Mouse (Mus musculus) kidney, postnatal 0 days (tissue): Measurements from ENCODE around the gene Fbxw8. TPM values are rescaled to one million over a fixed set of nuclear protein-coding genes. Genes with fewer than 3 reads are reported as not detected.

Experiments used
- ATAC-seq: fragments of 200-750 bp; cut with Nextera tagmentation; replicated peaks from 2 replicates; pipeline ENCODE4 v1.8.0; 2017; ENCODE audit warnings: low read depth, moderate number of reproducible peaks, moderate TSS enrichment, moderate library complexity; ENCODE audit not compliant: low FRiP score
- DNase-seq: peaks from one replicate; pipeline ENCODE4 v3.0.0-alpha.2; 2016; ENCODE audit warnings: low spot score
- H3K27ac ChIP-seq: fragments of 300-500 bp; sonication (generic); 2 replicates; pipeline ENCODE4 v1.5.1; 2014; ENCODE audit warnings: mild to moderate bottlenecking
- H3K27me3 ChIP-seq: fragments of 300-500 bp; sonication (generic); 2 replicates; pipeline ENCODE4 v1.6.1; 2014; ENCODE audit warnings: low read length, mixed read lengths; ENCODE audit not compliant: insufficient read depth
- H3K36me3 ChIP-seq: fragments of 300-500 bp; sonication (generic); 2 replicates; pipeline ENCODE4 v1.6.1; 2014; ENCODE audit warnings: low read length, mixed read lengths; ENCODE audit not compliant: insufficient read depth
- H3K4me1 ChIP-seq: fragments of 300-500 bp; sonication (generic); replicated peaks from 2 replicates; pipeline ENCODE4 v1.6.1; 2014; ENCODE audit warnings: antibody characterized with exemption, low read length, mixed read lengths; ENCODE audit not compliant: insufficient read depth
- H3K4me2 ChIP-seq: fragments of 300-500 bp; sonication (generic); 2 replicates; pipeline ENCODE4 v1.6.1; 2014; ENCODE audit warnings: mild to moderate bottlenecking, low read length, moderate library complexity, mixed read lengths
- H3K4me3 ChIP-seq: fragments of 300-500 bp; sonication (generic); replicated peaks from 2 replicates; pipeline ENCODE4 v1.5.1; 2014; ENCODE audit warnings: low read depth, low read length
- H3K9ac ChIP-seq: fragments of 300-500 bp; sonication (generic); 2 replicates; pipeline ENCODE4 v1.6.1; 2014; ENCODE audit warnings: low read depth, low read length
- H3K9me3 ChIP-seq: fragments of 300-500 bp; sonication (generic); replicated peaks from 2 replicates; pipeline ENCODE4 v1.6.1; 2016; ENCODE audit warnings: low read length, inconsistent platforms, mixed read lengths
- CTCF ChIP-seq: IDR thresholded peaks from 2 replicates; pipeline ENCODE4 v1.5.1; 2016; ENCODE audit warnings: antibody characterized with exemption, low read depth, mild to moderate bottlenecking, moderate library complexity
- WGBS: fragments of 180-500 bp; shearing (Covaris S2); extraction: QIAGEN DNeasy Blood & Tissue Kit; methylation state at CpG from one replicate; pipeline ENCODE4 v1.1.7; 2014; 5-methylcytosine and 5-hydroxymethylcytosine counted together
- polyA plus RNA-seq: library from polyadenylated mRNA; unstranded; fragments of >200 nt; fragmentation: Nextera tagmentation; extraction: Ambion mirVana; gene quantifications from 2 replicates; pipeline ENCODE4 v1.2.1, GENCODE M21; 2015

Fbxw8 gene
- polyA plus RNA-seq, 1 experiment from 2014 or later, result 24.7 TPM

- Histone ChIP-seq H3K27me3 (no peaks in the 10 kb centered on the region), H3K36me3 (no peaks in the 10 kb centered on the region), H3K9me3 (no peaks in the 10 kb centered on the region), H3K4me3 (no peak overlapping the region), H3K27ac (no peak overlapping the region), H3K4me1 (0 out of 2 replicates have a peak, but pooled peaks cover 7% of the 10 kb centered on the region), H3K9ac (no peak overlapping the region), H3K4me2 (no peak overlapping the region)
- ATAC-seq (no peak), DNase-seq (no peak)
- 44% methylated on average over 12 of the region's 12 CpGs for WGBS
- no peak for TF ChIP-seq CTCF
These were observed 116.0 kb downstream of the Fbxw8 start for GRCm38 (mm10) chr5:118039241-118039668.

DNA sequence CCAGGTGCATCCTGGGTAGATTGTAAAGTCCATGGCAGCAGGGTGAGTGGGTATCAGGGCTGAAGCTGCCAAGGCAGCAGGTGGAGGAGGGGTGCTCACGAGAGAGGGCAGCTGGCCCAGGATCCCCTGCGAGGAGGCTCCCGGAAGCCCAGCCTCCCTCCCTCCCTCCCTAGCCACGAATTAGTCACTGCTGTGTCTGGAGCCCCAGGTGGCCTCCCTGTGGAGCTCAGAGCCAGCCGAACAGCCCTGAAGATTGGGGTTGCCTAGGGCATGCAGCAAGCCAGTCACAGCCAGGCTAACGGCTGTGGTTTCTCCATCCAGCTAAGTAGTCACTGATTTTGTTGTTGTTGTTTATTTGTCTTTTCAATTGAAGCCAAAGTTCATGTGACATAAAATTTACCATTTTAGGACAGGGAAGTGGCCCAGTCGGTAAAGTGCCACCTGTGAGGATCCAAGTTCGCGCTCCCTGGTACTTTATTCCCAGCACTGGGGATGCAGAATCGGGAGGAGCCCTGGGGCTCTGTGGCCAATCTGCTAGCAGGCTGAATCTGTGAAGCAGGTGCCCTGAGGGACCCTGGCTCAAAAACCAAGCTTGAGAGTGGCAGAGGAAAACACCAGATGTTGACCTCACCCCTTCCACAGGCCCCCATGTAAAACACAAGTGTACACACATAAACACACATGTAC lies 117.3 kb downstream of the Fbxw8 start:
- Histone ChIP-seq H3K27ac (0 out of 2 replicates have a peak overlapping the region, but pooled peaks have one; percentile 5), H3K4me2 (no peak overlapping the region)
- DNase-seq, result peak; percentile 37

DNA sequence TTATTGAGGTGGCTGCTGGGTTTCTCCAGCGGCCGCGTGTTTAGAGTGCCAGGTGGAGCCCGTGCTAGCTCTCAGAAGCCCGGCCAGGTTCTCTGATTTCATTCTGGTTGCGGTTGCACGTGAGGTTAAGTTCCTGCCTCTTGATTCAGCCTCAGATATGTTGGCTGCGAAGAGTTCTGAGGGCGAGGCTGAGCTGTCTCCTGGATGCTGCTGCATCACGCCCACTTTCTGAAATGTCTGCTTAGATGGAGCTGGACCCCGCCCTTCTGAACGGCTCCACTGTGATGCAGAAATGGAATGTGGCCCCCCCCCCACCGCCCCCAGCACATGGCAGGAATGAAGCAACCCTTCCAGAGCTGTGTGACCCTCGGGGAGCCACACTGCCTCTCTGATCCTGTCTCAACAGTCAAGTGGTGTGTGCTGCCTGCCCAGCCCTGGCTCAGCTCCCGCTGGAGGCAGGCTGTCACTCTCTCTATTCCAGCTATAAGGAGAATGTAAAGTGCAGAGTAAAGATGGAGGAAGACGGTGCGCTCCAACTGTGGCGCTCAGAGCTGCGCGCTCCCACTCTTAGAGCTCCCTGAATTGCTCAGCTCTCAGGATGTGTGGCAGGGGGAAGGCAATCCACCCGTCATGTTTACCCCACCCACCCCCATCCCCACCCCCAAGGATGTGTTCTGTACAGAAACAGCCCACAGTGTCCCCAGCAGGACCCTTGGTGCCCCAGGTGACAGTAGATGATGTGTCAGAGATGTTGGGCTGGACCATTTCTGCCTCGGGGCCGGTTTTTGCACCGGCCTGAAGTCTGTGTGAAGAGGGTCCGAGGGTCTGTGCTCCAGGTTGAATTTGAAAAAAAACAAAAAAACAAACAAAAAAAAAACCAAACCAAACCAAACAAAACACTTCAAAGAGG lies 118.1 kb downstream of the Fbxw8 start:
- H3K36me3 ChIP-seq, result no peaks in the 10 kb centered on the region
- no peak for TF ChIP-seq CTCF
- no peak overlapping the region for H3K9ac ChIP-seq
- WGBS, result 39% methylated on average over 25 of the region's 25 CpGs
- 0 out of 2 replicates have a peak, but pooled peaks cover 7% of the 10 kb centered on the region for H3K4me1 ChIP-seq
- no peak overlapping the region for H3K4me2 ChIP-seq
- ATAC-seq, result no peak; the same call in 1 of the 2 replicates
- no peak for DNase-seq
- no peak overlapping the region for H3K27ac ChIP-seq
- no peak overlapping the region for H3K4me3 ChIP-seq
- no peaks in the 10 kb centered on the region for H3K27me3 ChIP-seq
- H3K9me3 ChIP-seq, result no peaks in the 10 kb centered on the region

More for the DNA sequence above, 117.3 kb downstream of the Fbxw8 start:
- no peak overlapping the region for H3K4me3 ChIP-seq
- H3K9me3 ChIP-seq, result no peaks in the 10 kb centered on the region
- no peaks in the 10 kb centered on the region for H3K36me3 ChIP-seq
- ATAC-seq, result peak; percentile 81
- no peaks in the 10 kb centered on the region for H3K27me3 ChIP-seq
- no peak for TF ChIP-seq CTCF
- 0 out of 2 replicates have a peak, but pooled peaks cover 7% of the 10 kb centered on the region for H3K4me1 ChIP-seq
- no peak overlapping the region for H3K9ac ChIP-seq
- WGBS, result 12% methylated on average over 10 of the region's 10 CpGs

DNA sequence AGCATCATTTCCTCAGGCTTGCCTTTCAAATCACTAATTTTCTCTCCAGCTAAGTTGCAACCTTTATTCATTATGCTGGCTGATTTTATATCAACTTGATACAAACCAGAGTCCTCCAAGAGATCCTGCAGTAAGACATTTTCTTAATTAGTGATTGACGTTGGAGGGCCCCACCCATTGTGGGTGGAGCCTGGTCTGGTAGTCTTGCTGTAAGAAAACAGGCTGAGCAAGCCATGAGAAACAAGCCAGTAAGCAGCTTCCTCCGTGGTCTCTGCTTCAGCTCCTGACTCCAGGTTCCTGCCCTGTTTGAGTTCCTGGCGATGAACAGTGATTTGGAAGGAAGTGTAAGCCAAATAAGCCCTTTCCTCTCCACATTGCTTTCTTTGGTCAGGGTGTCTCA lies 119.5 kb downstream of the Fbxw8 start:
- H3K9ac ChIP-seq, result no peak overlapping the region
- H3K4me1 ChIP-seq, result 0 out of 2 replicates have a peak, but pooled peaks cover 7% of the 10 kb centered on the region
- DNase-seq (no peak), ATAC-seq (no peak)
- H3K36me3 ChIP-seq, result no peaks in the 10 kb centered on the region
- no peaks in the 10 kb centered on the region for H3K27me3 ChIP-seq
- no peak for TF ChIP-seq CTCF
- no peak overlapping the region for H3K27ac ChIP-seq
- no peak overlapping the region for H3K4me3 ChIP-seq
- H3K9me3 ChIP-seq, result no peaks in the 10 kb centered on the region
- H3K4me2 ChIP-seq, result no peak overlapping the region
- WGBS, result 52% methylated on average over 3 of the region's 3 CpGs

GRCm38 (mm10) chr5:118034632-118035031 lies 120.6 kb downstream of the Fbxw8 start:
- 100% methylated on average over 1 of the region's 1 CpGs for WGBS

GRCm38 (mm10) chr5:118033740-118034139 lies 121.5 kb downstream of the Fbxw8 start:
- no peaks in the 10 kb centered on the region for H3K9me3 ChIP-seq
- ATAC-seq (no peak), DNase-seq (no peak)
- WGBS, result 59% methylated on average over 6 of the region's 6 CpGs
- TF ChIP-seq CTCF, result no peak
- H3K4me3 ChIP-seq, result no peak overlapping the region
- H3K4me1 ChIP-seq, result 0 out of 2 replicates have a peak, but pooled peaks cover 10% of the 10 kb centered on the region
- no peaks in the 10 kb centered on the region for H3K36me3 ChIP-seq
- no peak overlapping the region for H3K4me2 ChIP-seq
- peaks cover 15% of the 10 kb centered on the region for H3K27me3 ChIP-seq
- H3K9ac ChIP-seq, result no peak overlapping the region
- no peak overlapping the region for H3K27ac ChIP-seq

More at GRCm38 (mm10) chr5:118034632-118035031, 120.6 kb downstream of the Fbxw8 start:
- no peaks in the 10 kb centered on the region for H3K9me3 ChIP-seq
- H3K9ac ChIP-seq, result no peak overlapping the region
- H3K4me2 ChIP-seq, result no peak overlapping the region
- peaks cover 8% of the 10 kb centered on the region; the same call in 1 of the 2 replicates for H3K27me3 ChIP-seq
- TF ChIP-seq CTCF, result no peak
- 0 out of 2 replicates have a peak, but pooled peaks cover 7% of the 10 kb centered on the region for H3K4me1 ChIP-seq
- H3K36me3 ChIP-seq, result no peaks in the 10 kb centered on the region
- no peak overlapping the region for H3K27ac ChIP-seq
- ATAC-seq (no peak), DNase-seq (no peak)
- no peak overlapping the region for H3K4me3 ChIP-seq
